Mouse (Mus musculus) ovary, postnatal 14 days (tissue): Measurements from ENCODE around the gene Tppp3.

ENCODE experiments used
- DNase-seq: peaks from one replicate; pipeline ENCODE4 v3.0.0; 2022; ENCODE audit warnings: low spot score

The Tppp3 gene

DNA sequence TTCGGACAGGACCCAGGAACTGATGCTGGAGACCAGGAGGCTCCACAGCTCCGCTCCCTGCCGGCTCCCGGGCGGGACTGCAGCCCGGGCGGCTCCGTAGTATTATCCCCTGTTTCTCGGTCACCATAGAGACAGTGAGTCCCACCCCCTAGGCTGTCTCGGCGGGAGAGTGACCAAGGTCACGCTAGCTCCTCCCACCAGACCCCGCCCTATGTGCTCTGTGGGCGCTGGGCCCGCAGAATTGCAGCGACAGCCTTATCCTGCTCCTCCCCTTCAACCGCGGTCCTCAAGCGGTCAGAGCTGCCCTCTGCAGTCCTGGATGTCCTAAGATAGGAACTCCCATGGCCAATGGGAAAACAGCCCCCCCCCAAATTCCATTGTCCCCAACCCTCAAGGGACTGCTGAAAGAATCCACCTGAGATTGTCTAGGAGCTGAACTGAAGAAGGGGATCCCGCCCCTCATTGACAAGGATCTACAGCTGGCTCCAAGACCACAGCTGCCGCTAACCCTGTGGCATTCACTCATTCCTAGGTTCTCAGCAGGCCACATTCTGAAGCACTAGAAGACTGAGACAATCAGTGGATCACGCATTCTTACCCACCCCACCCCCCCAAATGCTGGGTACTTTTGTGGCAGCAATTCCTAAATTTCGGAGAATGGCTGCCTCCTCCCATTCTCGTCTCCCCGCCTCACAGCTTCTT, at the start of gene Tppp3:
TSS of gene Tppp3 (minus strand) at position 213 of the 702 bp plus-strand sequence.
- peak; percentile 88 for DNase-seq

DNA sequence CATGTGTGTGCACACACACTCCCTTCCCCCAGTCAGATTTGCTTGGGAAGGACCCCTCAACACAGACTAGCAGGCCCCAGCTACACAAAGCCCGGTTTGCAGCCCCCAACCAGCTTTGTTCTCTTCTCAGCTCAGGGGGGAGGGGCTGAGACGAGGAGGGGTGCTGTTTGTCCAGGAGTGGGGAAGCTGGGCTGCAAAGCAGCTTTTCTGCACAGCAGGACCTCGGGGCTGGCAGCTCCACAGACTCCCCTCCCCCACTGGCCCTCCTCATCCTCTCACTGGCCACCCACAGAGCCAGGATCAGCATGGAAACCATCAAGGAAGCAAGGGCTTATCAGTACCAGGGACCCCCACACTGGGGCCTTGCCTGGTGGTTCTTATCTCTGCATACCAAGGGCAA, 49.7 kb upstream of the Tppp3 start:
- no peak for DNase-seq

DNA sequence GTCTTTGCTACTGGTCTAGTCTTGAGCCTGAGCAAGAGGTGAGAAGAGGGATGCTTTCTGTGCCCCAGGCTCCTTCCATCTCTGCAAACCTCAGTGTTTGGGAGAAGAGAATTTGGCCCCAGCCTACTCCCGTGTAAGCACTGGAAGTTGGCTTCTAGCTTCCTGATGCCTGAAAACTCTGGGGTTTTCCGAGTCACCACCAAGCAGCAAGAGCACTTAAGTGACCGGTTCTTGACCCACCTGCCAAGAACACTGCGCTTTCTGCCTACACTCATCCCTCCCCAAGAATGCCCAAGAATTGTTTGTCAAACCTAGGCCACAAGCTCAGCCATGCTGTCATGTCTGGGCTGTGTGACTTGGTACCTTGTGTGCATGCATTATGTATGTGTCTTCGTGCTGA, 49.2 kb upstream of the Tppp3 start:
- no peak for DNase-seq

DNA sequence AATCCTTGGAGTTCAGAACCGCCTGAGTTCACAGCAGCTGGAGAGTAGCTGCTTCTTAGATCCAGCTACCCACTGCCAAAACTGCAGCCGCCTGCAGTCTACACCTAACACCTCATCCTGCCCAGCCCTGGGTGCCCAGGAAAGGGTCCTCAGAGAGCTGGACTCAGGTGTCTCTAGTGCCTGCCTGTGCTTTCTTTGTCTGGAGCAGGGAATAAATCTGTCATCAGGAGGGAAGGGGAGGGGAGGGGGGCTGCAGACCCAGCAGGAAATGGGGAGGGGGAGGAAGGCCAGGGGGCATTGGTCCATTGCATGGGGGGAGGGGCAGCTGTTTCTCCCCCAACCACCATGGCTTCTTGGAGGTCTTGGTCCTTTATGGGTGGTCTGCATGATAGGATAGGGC, 48.3 kb upstream of the Tppp3 start:
- no peak for DNase-seq

GRCm38 (mm10) chr8:105518436-105519313, 47.3 kb upstream of the Tppp3 start, which contains the start of gene Hsd11b2:
Gene Hsd11b2, plus strand, starts transcription at chr8:105518755.
- DNase-seq: no peak

GRCm38 (mm10) chr8:105517346-105517745, 46.0 kb upstream of the Tppp3 start:
- DNase-seq: no peak

DNA sequence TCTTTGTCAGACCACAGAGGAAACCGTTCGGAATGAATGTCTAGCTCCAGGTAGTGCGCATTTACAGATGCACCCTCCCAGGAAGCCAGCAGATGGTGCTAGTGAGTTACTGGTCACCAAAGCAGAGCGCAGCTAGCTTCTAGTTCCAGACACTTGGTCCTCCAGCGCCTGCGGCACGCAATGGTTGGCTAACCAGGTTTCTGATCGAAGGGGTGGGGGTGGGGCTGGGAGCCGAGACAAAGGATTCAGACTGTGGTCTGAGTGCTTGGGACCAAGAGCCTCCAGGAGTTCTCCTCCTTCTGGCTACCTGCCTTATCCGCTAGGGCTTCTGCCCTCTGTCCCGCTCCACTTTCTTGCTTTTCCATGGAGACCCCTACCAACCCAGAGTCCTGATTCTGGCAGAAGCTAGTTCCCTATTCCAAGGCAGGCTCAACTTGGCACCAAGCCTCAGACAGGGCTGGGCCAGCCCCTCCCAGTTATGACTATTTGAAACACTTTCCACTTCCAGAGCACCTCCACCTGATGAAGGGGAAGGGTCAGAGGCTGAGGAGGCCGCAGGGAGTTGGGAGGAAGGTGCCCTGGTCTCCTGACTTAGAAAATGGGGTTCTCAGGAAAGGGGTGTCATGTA, 44.8 kb upstream of the Tppp3 start:
- peak; percentile 77 for DNase-seq

- no peak for DNase-seq
Observed at GRCm38 (mm10) chr8:105514656-105515055, 43.3 kb upstream of the Tppp3 start.

DNA sequence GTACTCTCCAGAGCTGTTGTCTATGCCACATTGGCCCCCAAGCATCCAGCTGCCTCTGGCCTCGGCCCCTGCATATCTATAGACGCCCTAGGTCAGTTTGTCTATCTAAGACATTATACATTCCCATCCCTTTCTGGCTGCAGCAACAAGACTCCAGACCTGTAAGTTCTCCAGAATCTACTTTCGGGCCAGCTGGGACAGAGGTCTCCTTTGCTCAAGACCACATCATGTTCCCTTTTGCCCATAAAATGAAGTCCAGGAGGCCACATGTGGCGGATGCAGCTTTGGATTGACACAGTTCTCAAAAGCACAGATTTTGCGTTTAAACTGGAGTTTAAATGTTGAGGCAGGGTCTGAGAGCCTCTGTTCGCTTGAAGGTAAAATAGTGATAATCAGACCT, 42.9 kb upstream of the Tppp3 start:
- DNase-seq: no peak

DNA sequence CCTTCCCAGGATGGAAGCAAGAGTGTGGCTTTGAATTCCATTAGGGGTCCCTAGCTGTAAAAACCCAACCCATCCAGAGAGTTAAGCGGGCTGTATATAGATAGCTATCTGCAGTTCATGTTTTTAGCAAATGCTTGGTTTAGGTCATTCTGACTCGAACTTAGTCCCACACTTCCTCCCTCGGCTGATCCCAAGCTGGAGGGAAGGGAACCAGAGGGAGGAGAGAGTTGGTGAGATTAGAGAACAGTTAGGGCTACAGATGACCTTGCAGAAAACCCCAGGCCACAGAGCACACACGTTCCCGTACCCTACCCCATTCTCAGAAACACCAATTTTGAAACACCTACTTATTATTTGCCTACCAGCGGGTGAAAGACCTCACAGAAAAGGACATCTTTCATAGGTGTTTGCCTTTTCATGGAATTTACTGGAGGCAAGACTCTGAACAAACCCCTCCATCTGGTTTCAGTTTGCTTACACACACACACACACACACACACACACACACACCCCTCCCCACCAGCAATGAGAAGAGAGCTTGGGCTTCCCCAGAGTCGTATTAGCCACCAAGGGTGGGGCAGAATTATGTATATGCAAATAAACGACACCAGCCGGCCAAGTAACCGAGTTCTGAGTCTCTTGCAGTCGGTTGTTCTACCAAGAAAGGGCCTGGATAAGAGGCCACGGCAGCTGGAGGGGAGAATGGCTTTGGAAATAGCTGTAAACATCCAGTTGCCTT, 38.8 kb upstream of the Tppp3 start:
- no peak for DNase-seq

GRCm38 (mm10) chr8:105508758-105509157, 37.4 kb upstream of the Tppp3 start:
- no peak for DNase-seq

DNA sequence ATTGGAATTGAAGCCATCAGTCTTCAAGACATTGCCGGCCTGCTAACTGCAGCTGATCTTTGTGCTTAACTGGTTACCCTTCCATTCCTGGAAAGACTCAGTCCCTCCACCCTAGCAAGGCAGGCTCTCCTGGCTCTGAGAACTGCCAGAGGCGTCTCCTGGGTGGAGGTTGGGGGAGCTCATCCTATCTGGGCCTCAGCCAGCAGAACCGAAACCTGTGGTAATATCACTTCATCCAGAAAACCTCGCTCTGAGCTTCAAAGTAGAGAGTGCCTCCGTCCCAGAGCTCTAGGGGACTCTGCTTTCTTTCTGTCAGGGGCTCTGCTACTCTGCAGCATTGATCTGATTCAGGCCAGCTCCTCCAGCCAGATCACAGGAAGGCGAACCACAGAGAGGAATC, 35.7 kb upstream of the Tppp3 start:
- no peak for DNase-seq

- DNase-seq: no peak
Observed at GRCm38 (mm10) chr8:105504617-105505016, 33.3 kb upstream of the Tppp3 start.

DNA sequence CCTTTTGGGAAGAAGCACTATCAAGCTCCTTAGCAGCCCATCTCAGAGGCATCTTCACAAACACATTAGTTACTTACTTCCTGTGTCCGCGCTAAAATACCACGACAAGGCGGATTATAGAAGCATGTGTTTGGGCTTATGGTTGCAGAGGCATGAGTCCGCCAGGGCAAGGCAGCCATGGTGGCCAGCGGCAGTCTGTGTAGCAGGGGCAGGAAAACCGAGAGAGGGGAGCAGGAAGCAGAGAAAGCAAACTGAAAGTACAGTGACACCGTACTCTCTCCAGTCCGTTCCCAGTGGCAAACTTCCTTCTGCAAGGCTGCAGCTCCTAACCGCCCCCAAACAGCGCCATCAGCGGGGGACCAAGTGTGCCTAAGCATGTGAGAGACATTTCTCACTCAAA, 28.5 kb upstream of the Tppp3 start:
- no peak for DNase-seq

DNA sequence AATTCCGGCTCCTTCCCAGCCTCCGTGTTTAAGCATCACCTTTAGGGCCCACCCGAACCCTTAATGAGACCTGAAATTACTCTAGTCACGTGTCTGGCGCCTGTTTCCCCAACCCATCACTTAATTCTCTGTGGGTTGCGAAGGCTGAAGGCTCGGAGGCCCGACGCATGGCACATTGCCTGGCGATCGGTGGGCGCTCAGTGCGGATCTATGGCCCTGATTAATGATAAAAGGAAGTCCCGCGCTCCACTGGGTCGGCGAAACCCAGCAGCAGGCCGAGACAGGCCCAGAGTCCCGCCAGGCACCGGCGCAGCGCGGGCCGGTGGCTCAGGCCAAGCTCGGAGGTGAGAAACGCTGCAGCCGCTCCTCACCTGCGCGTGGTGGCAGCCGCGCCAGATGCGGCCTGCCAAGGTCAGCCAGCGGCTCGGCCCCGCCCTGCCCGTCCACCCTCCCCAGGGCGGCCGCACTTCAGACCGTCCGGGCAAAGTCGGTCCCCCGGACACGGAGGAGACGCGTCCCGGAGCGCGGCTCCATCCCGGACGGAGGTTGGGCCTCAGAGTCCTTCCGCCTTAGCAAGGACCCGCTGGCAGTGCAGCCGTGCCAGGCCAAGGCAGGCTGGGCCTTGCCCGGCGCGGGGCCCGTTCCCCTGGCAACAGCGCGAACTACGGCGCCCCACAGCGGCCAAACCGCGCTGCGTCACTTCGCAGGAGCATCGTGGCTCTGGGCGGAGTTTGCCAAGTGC, 25.3 kb upstream of the Tppp3 start, which contains the start of gene Zdhhc1:
TSS of gene Zdhhc1 (minus strand) at position 464 of the 742 bp plus-strand sequence.
- DNase-seq: peak; percentile 88

- DNase-seq: no peak
Observed at GRCm38 (mm10) chr8:105495350-105496302, 24.3 kb upstream of the Tppp3 start.

- no peak for DNase-seq
Observed at GRCm38 (mm10) chr8:105494566-105494965, 23.2 kb upstream of the Tppp3 start.

GRCm38 (mm10) chr8:105493495-105493894, 22.2 kb upstream of the Tppp3 start:
- no peak for DNase-seq

DNA sequence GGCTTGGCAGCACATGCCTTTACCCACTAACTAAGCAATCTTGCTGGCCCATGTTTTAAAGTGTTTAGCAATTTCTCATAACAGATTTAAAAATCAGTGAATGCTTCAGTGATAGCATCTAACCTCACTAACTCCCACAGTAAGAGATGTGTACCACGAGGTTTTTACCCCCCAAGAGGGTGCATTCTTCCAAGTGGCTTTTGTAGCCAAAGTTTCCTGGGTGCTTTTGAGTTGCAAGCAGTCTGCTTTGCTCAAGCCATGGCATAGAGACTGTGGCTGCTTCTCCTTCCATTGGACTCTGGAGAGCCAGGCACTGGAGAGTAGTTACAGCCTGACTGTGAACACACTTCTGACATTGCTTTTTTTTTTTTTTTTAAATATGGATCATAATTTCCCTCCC, 18.0 kb upstream of the Tppp3 start:
- no peak for DNase-seq

GRCm38 (mm10) chr8:105488082-105488481, 16.8 kb upstream of the Tppp3 start:
- DNase-seq: no peak
